Mouse (Mus musculus): Measurements from ENCODE around the gene Ablim1. TPM values are rescaled to one million over a fixed set of nuclear protein-coding genes. Genes with fewer than 3 reads are reported as not detected.

The Ablim1 gene
- polyA plus RNA-seq, 1 experiment, result 216 TPM

- no peak for DNase-seq
- no peak for TF ChIP-seq POLR2A (IDR thresholded peaks at IDR 0.05; ENCODE audit: control insufficient read depth, extremely low read depth, insufficient read depth, low read length, poor library complexity)
- TF ChIP-seq CTCF (IDR thresholded peaks at IDR 0.05; ENCODE audit: borderline replicate concordance, control insufficient read depth, extremely low read depth, insufficient read depth, low read length, poor library complexity), result no peak
- peaks cover 20% of the 10 kb centered on the region for H3K36me3 ChIP-seq (ENCODE audit: control insufficient read depth, insufficient read depth, low read length)
- peaks cover 33% of the 10 kb centered on the region for H3K4me1 ChIP-seq (replicated peaks; ENCODE audit: control insufficient read depth, insufficient read depth, low read length)
- no peak overlapping the region for H3K27ac ChIP-seq (ENCODE audit: control insufficient read depth, insufficient read depth, low read length)
- no peaks in the 10 kb centered on the region for H3K27me3 ChIP-seq (ENCODE audit: control insufficient read depth, insufficient read depth, low read length)
- 98% methylated on average over 11 of the region's 11 CpGs for WGBS
- H3K4me3 ChIP-seq (ENCODE audit: control insufficient read depth, insufficient read depth, low read length), result no peak overlapping the region
Measured at GRCm38 (mm10) chr19:57100753-57101446, 213.8 kb downstream of the Ablim1 start.

- H3K27ac ChIP-seq (ENCODE audit: control insufficient read depth, insufficient read depth, low read length), result no peak overlapping the region
- DNase-seq, result peak; percentile 30
- WGBS, result 55% methylated on average over 9 of the region's 9 CpGs
- peaks cover 25% of the 10 kb centered on the region for H3K4me1 ChIP-seq (replicated peaks; ENCODE audit: control insufficient read depth, insufficient read depth, low read length)
- TF ChIP-seq CTCF (IDR thresholded peaks at IDR 0.05; ENCODE audit: borderline replicate concordance, control insufficient read depth, extremely low read depth, insufficient read depth, low read length, poor library complexity) (no peak), POLR2A (IDR thresholded peaks at IDR 0.05; ENCODE audit: control insufficient read depth, extremely low read depth, insufficient read depth, low read length, poor library complexity) (no peak)
- H3K27me3 ChIP-seq (ENCODE audit: control insufficient read depth, insufficient read depth, low read length), result no peaks in the 10 kb centered on the region
- H3K36me3 ChIP-seq (ENCODE audit: control insufficient read depth, insufficient read depth, low read length), result peaks cover 15% of the 10 kb centered on the region
- H3K4me3 ChIP-seq (ENCODE audit: control insufficient read depth, insufficient read depth, low read length), result no peak overlapping the region
Measured at GRCm38 (mm10) chr19:57099986-57100385, 214.7 kb downstream of the Ablim1 start.

DNA sequence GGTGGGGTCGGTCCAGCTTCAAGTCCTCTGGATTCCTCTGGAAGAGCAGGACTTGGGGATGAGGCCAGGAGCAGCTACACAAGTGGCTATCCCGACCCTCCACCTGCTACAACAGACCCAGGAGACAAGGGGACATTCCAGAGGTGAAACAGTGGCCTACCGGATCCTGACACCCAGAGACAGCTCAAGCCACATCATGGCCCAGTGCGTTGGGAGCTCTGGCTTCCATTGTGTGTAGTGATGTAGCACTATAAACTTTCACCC is 215.7 kb downstream of the Ablim1 start:
- Histone ChIP-seq H3K4me1 (replicated peaks; ENCODE audit: control insufficient read depth, insufficient read depth, low read length) (peaks cover 20% of the 10 kb centered on the region), H3K4me3 (ENCODE audit: control insufficient read depth, insufficient read depth, low read length) (no peak overlapping the region), H3K27ac (ENCODE audit: control insufficient read depth, insufficient read depth, low read length) (no peak overlapping the region), H3K36me3 (ENCODE audit: control insufficient read depth, insufficient read depth, low read length) (peaks cover 15% of the 10 kb centered on the region), H3K27me3 (ENCODE audit: control insufficient read depth, insufficient read depth, low read length) (no peaks in the 10 kb centered on the region)
- no peak for DNase-seq
- TF ChIP-seq POLR2A (IDR thresholded peaks at IDR 0.05; ENCODE audit: control insufficient read depth, extremely low read depth, insufficient read depth, low read length, poor library complexity), result no peak
- TF ChIP-seq CTCF (IDR thresholded peaks at IDR 0.05; ENCODE audit: borderline replicate concordance, control insufficient read depth, extremely low read depth, insufficient read depth, low read length, poor library complexity), result no peak
- 96% methylated on average over 4 of the region's 4 CpGs for WGBS

- Histone ChIP-seq H3K4me1 (replicated peaks; ENCODE audit: control insufficient read depth, insufficient read depth, low read length) (peaks cover 20% of the 10 kb centered on the region), H3K27ac (ENCODE audit: control insufficient read depth, insufficient read depth, low read length) (peak overlapping the region; percentile 15; the same call in 1 of the 2 replicates), H3K27me3 (ENCODE audit: control insufficient read depth, insufficient read depth, low read length) (no peaks in the 10 kb centered on the region), H3K36me3 (ENCODE audit: control insufficient read depth, insufficient read depth, low read length) (peaks cover 15% of the 10 kb centered on the region), H3K4me3 (ENCODE audit: control insufficient read depth, insufficient read depth, low read length) (no peak overlapping the region)
- DNase-seq, result no peak
- 88% methylated on average over 14 of the region's 14 CpGs for WGBS
- no peak for TF ChIP-seq POLR2A (IDR thresholded peaks at IDR 0.05; ENCODE audit: control insufficient read depth, extremely low read depth, insufficient read depth, low read length, poor library complexity)
- TF ChIP-seq CTCF (IDR thresholded peaks at IDR 0.05; ENCODE audit: borderline replicate concordance, control insufficient read depth, extremely low read depth, insufficient read depth, low read length, poor library complexity), result no peak
Measured at GRCm38 (mm10) chr19:57098241-57099093, 216.3 kb downstream of the Ablim1 start.

DNA sequence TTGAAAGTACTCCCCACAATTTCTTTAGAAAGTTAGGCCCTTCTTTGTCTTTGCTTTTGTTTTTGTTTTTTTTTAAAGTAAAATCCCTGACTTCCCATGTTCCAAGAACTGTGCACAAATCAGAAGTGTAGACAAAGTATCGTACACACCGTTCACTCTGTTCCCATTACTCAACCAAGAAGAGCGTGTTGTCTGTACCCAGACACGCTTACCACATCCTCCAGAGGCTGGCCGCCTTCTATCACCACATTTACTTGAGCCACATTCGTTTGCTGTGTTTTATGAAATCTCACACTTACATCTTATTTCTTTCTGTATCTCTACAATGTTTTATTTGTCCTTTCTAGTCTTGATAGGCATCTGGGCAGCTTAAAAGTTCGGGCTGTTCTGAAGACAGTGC is 219.4 kb downstream of the Ablim1 start:
- TF ChIP-seq CTCF (IDR thresholded peaks at IDR 0.05; ENCODE audit: borderline replicate concordance, control insufficient read depth, extremely low read depth, insufficient read depth, low read length, poor library complexity) (no peak), POLR2A (IDR thresholded peaks at IDR 0.05; ENCODE audit: control insufficient read depth, extremely low read depth, insufficient read depth, low read length, poor library complexity) (no peak)
- Histone ChIP-seq H3K27ac (ENCODE audit: control insufficient read depth, insufficient read depth, low read length) (no peak overlapping the region), H3K4me1 (replicated peaks; ENCODE audit: control insufficient read depth, insufficient read depth, low read length) (peaks cover 22% of the 10 kb centered on the region), H3K36me3 (ENCODE audit: control insufficient read depth, insufficient read depth, low read length) (peaks cover 24% of the 10 kb centered on the region), H3K4me3 (ENCODE audit: control insufficient read depth, insufficient read depth, low read length) (no peak overlapping the region), H3K27me3 (ENCODE audit: control insufficient read depth, insufficient read depth, low read length) (no peaks in the 10 kb centered on the region)
- DNase-seq, result no peak
- 27% methylated on average over 7 of the region's 7 CpGs for WGBS

- DNase-seq, result no peak
- peaks cover 15% of the 10 kb centered on the region for H3K4me1 ChIP-seq (replicated peaks; ENCODE audit: control insufficient read depth, insufficient read depth, low read length)
- no peaks in the 10 kb centered on the region for H3K27me3 ChIP-seq (ENCODE audit: control insufficient read depth, insufficient read depth, low read length)
- no peak overlapping the region for H3K27ac ChIP-seq (ENCODE audit: control insufficient read depth, insufficient read depth, low read length)
- no peak overlapping the region for H3K4me3 ChIP-seq (ENCODE audit: control insufficient read depth, insufficient read depth, low read length)
- TF ChIP-seq POLR2A (IDR thresholded peaks at IDR 0.05; ENCODE audit: control insufficient read depth, extremely low read depth, insufficient read depth, low read length, poor library complexity) (no peak), CTCF (IDR thresholded peaks at IDR 0.05; ENCODE audit: borderline replicate concordance, control insufficient read depth, extremely low read depth, insufficient read depth, low read length, poor library complexity) (no peak)
- peaks cover 19% of the 10 kb centered on the region for H3K36me3 ChIP-seq (ENCODE audit: control insufficient read depth, insufficient read depth, low read length)
- WGBS, result 72% methylated on average over 3 of the region's 3 CpGs
Measured at GRCm38 (mm10) chr19:57093698-57094004, 221.1 kb downstream of the Ablim1 start.

Measured in thymus, adult 2 months (tissue).